Mouse (Mus musculus): Measurements from ENCODE around the gene Npr2. TPM values are rescaled to one million over a fixed set of nuclear protein-coding genes. Genes with fewer than 3 reads are reported as not detected.
"Not testable (repeated sequence)": the region's sequence is repeated elsewhere in the genome, so short reads cannot be mapped to it uniquely, and the experiment has no call there.

Gene Npr2
- polyA plus RNA-seq, 1 experiment, result 5.1 TPM

- Histone ChIP-seq H3K4me1 (ENCODE audit: control insufficient read depth, insufficient read depth, low read length) (no peaks in the 10 kb centered on the region), H3K9ac (ENCODE audit: low read depth, poor library complexity, severe bottlenecking) (no peak overlapping the region), H3K27me3 (ENCODE audit: control insufficient read depth, insufficient read depth, low read length, poor library complexity, severe bottlenecking) (no peaks in the 10 kb centered on the region), H3K4me3 (ENCODE audit: low read depth, low read length) (no peak overlapping the region), H3K36me3 (ENCODE audit: control insufficient read depth, insufficient read depth, low read length, poor library complexity, severe bottlenecking) (peaks cover 5% of the 10 kb centered on the region), H3K27ac (ENCODE audit: insufficient read depth, low read length) (no peak overlapping the region), H3K9me3 (replicated peaks; ENCODE audit: control insufficient read depth, insufficient read depth, low read length, poor library complexity, severe bottlenecking) (no peaks in the 10 kb centered on the region)
- TF ChIP-seq POLR2A (IDR thresholded peaks at IDR 0.05; ENCODE audit: insufficient read depth, low read length) (no peak), CTCF (IDR thresholded peaks at IDR 0.05; ENCODE audit: low read depth, low read length) (no peak), EP300 (IDR thresholded peaks at IDR 0.05; ENCODE audit: insufficient read depth, low read depth, low read length) (no peak)
These were observed 45.3 kb upstream of the Npr2 start for GRCm38 (mm10) chr4:43586411-43586810.

- TF ChIP-seq CTCF (IDR thresholded peaks at IDR 0.05; ENCODE audit: low read depth, low read length), result no peak
- TF ChIP-seq EP300 (IDR thresholded peaks at IDR 0.05; ENCODE audit: insufficient read depth, low read depth, low read length), result no peak
- no peak for TF ChIP-seq POLR2A (IDR thresholded peaks at IDR 0.05; ENCODE audit: insufficient read depth, low read length)
- Histone ChIP-seq H3K27ac (ENCODE audit: insufficient read depth, low read length) (no peak overlapping the region), H3K27me3 (ENCODE audit: control insufficient read depth, insufficient read depth, low read length, poor library complexity, severe bottlenecking) (no peaks in the 10 kb centered on the region), H3K36me3 (ENCODE audit: control insufficient read depth, insufficient read depth, low read length, poor library complexity, severe bottlenecking) (peaks cover 5% of the 10 kb centered on the region), H3K4me1 (ENCODE audit: control insufficient read depth, insufficient read depth, low read length) (no peaks in the 10 kb centered on the region), H3K4me3 (ENCODE audit: low read depth, low read length) (no peak overlapping the region), H3K9me3 (replicated peaks; ENCODE audit: control insufficient read depth, insufficient read depth, low read length, poor library complexity, severe bottlenecking) (no peaks in the 10 kb centered on the region), H3K9ac (ENCODE audit: low read depth, poor library complexity, severe bottlenecking) (no peak overlapping the region)
These were observed 44.1 kb upstream of the Npr2 start for GRCm38 (mm10) chr4:43587681-43588080.

- Histone ChIP-seq H3K36me3 (ENCODE audit: control insufficient read depth, insufficient read depth, low read length, poor library complexity, severe bottlenecking) (no peaks in the 10 kb centered on the region), H3K27ac (ENCODE audit: insufficient read depth, low read length) (no peak overlapping the region), H3K4me3 (ENCODE audit: low read depth, low read length) (no peak overlapping the region), H3K9ac (ENCODE audit: low read depth, poor library complexity, severe bottlenecking) (no peak overlapping the region), H3K9me3 (replicated peaks; ENCODE audit: control insufficient read depth, insufficient read depth, low read length, poor library complexity, severe bottlenecking) (no peaks in the 10 kb centered on the region), H3K4me1 (ENCODE audit: control insufficient read depth, insufficient read depth, low read length) (no peaks in the 10 kb centered on the region), H3K27me3 (ENCODE audit: control insufficient read depth, insufficient read depth, low read length, poor library complexity, severe bottlenecking) (no peaks in the 10 kb centered on the region)
- TF ChIP-seq CTCF (IDR thresholded peaks at IDR 0.05; ENCODE audit: low read depth, low read length) (no peak), POLR2A (IDR thresholded peaks at IDR 0.05; ENCODE audit: insufficient read depth, low read length) (no peak), EP300 (IDR thresholded peaks at IDR 0.05; ENCODE audit: insufficient read depth, low read depth, low read length) (no peak)
These were observed 40.2 kb upstream of the Npr2 start for GRCm38 (mm10) chr4:43591543-43591942.

DNA sequence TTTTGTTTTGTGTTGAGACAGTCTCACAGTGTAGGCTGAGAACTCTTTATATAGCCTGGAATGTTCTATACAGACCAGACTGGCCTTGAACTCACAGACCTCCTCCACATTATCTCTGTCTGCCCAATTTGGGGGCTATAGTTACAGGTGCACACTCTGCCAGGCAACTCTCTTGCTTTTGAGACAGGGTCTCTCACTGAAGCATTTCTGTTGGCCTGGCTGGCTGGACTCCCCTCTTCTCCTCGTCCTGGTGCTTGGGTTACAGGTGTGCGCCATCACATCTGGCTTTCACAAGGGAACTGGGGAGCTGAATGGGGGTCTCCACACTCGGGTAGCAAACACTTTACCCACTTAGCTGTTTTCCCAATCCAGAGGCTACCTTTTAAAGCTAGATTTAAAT is 39.8 kb upstream of the Npr2 start:
- H3K27me3 ChIP-seq (ENCODE audit: control insufficient read depth, insufficient read depth, low read length, poor library complexity, severe bottlenecking), result no peaks in the 10 kb centered on the region
- no peaks in the 10 kb centered on the region for H3K9me3 ChIP-seq (replicated peaks; ENCODE audit: control insufficient read depth, insufficient read depth, low read length, poor library complexity, severe bottlenecking)
- no peaks in the 10 kb centered on the region for H3K36me3 ChIP-seq (ENCODE audit: control insufficient read depth, insufficient read depth, low read length, poor library complexity, severe bottlenecking)
- no peak overlapping the region for H3K9ac ChIP-seq (ENCODE audit: low read depth, poor library complexity, severe bottlenecking)
- TF ChIP-seq POLR2A (IDR thresholded peaks at IDR 0.05; ENCODE audit: insufficient read depth, low read length), result no peak
- TF ChIP-seq CTCF (IDR thresholded peaks at IDR 0.05; ENCODE audit: low read depth, low read length), result no peak
- no peak for TF ChIP-seq EP300 (IDR thresholded peaks at IDR 0.05; ENCODE audit: insufficient read depth, low read depth, low read length)
- H3K4me3 ChIP-seq (ENCODE audit: low read depth, low read length), result no peak overlapping the region
- no peak overlapping the region for H3K27ac ChIP-seq (ENCODE audit: insufficient read depth, low read length)
- H3K4me1 ChIP-seq (ENCODE audit: control insufficient read depth, insufficient read depth, low read length), result no peaks in the 10 kb centered on the region

GRCm38 (mm10) chr4:43593453-43593852 is 38.3 kb upstream of the Npr2 start:
- no peak for TF ChIP-seq POLR2A (IDR thresholded peaks at IDR 0.05; ENCODE audit: insufficient read depth, low read length)
- no peak for TF ChIP-seq CTCF (IDR thresholded peaks at IDR 0.05; ENCODE audit: low read depth, low read length)
- no peak for TF ChIP-seq EP300 (IDR thresholded peaks at IDR 0.05; ENCODE audit: insufficient read depth, low read depth, low read length)
- Histone ChIP-seq H3K9ac (ENCODE audit: low read depth, poor library complexity, severe bottlenecking) (no peak overlapping the region), H3K9me3 (replicated peaks; ENCODE audit: control insufficient read depth, insufficient read depth, low read length, poor library complexity, severe bottlenecking) (no peaks in the 10 kb centered on the region), H3K27ac (ENCODE audit: insufficient read depth, low read length) (no peak overlapping the region), H3K27me3 (ENCODE audit: control insufficient read depth, insufficient read depth, low read length, poor library complexity, severe bottlenecking) (no peaks in the 10 kb centered on the region), H3K4me1 (ENCODE audit: control insufficient read depth, insufficient read depth, low read length) (no peaks in the 10 kb centered on the region), H3K4me3 (ENCODE audit: low read depth, low read length) (no peak overlapping the region), H3K36me3 (ENCODE audit: control insufficient read depth, insufficient read depth, low read length, poor library complexity, severe bottlenecking) (no peaks in the 10 kb centered on the region)

DNA sequence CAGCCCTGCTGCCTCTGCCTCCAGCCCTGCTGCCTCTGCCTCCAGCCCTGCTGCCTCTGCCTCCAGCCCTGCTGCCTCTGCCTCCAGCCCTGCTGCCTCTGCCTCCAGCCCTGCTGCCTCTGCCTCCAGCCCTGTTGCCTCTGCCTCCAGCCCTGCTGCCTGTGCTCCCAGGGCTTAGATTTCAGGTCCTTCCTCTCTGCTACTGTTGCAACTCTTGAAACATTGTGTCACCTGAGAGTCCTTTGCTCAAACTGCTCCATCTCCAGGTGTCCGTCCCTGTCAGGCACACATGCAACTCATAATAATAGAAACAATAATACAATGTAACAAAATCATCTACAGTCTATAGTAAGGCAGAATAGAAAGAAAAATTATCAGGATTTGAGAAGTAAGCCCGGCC is 35.1 kb upstream of the Npr2 start:
- not testable (repeated sequence) for H3K4me3 ChIP-seq (ENCODE audit: low read depth, low read length); H3K9me3 ChIP-seq (replicated peaks; ENCODE audit: control insufficient read depth, insufficient read depth, low read length, poor library complexity, severe bottlenecking); H3K9ac ChIP-seq (ENCODE audit: low read depth, poor library complexity, severe bottlenecking); H3K36me3 ChIP-seq (ENCODE audit: control insufficient read depth, insufficient read depth, low read length, poor library complexity, severe bottlenecking); H3K27me3 ChIP-seq (ENCODE audit: control insufficient read depth, insufficient read depth, low read length, poor library complexity, severe bottlenecking); H3K27ac ChIP-seq (ENCODE audit: insufficient read depth, low read length); H3K4me1 ChIP-seq (ENCODE audit: control insufficient read depth, insufficient read depth, low read length)

Data from ES-Bruce4 (cell line).